Mouse (Mus musculus): Measurements from ENCODE around the gene Cklf. TPM values are rescaled to one million over a fixed set of nuclear protein-coding genes. Genes with fewer than 3 reads are reported as not detected.
A peak's percentile ranks its signal among the peaks of the same experiment; 100 is the strongest.
"Not testable (repeated sequence)": the region's sequence is repeated elsewhere in the genome, so short reads cannot be mapped to it uniquely, and the experiment has no call there.

Cklf gene
- total RNA-seq, 2 experiments from 2014 or later = 6.1 to 8.1 TPM

DNA sequence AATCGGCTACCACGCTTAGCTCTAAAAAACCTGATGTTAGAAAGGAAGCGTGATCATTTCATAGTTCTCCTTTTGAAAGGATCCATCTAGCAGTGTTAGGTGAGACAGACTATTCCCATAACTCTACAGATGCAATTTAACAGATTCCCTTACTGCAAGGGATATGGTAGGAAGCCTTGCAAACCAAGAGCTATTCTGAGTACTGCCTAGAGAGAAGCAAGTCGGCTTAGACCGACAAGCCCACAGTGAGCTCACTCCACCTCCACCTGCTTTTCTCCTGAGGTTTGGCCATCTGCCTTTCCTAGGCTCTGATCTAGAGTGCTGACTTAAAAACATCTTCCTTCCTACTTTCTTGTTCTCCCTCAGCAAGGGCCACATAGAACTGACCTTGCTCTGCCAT lies 11.1 kb downstream of the Cklf start:
- DNase-seq (ENCODE audit: low spot score in 2 of 2) = not testable (repeated sequence)

- not testable (repeated sequence) for DNase-seq (ENCODE audit: low spot score in 2 of 2)
Measured at GRCm38 (mm10) chr8:104264271-104264935, 13.7 kb downstream of the Cklf start.

GRCm38 (mm10) chr8:104268368-104268767 lies 17.7 kb downstream of the Cklf start:
- no peak for DNase-seq (ENCODE audit: low spot score in 2 of 2)

GRCm38 (mm10) chr8:104268937-104269440 lies 18.3 kb downstream of the Cklf start:
- no peak for DNase-seq (ENCODE audit: low spot score in 2 of 2)

GRCm38 (mm10) chr8:104293081-104293480 lies 42.4 kb downstream of the Cklf start, which contains the start of gene Cmtm2a:
Gene Cmtm2a (minus strand): TSS chr8:104293181.
- DNase-seq (ENCODE audit: low spot score in 2 of 2) = not testable (repeated sequence)

DNA sequence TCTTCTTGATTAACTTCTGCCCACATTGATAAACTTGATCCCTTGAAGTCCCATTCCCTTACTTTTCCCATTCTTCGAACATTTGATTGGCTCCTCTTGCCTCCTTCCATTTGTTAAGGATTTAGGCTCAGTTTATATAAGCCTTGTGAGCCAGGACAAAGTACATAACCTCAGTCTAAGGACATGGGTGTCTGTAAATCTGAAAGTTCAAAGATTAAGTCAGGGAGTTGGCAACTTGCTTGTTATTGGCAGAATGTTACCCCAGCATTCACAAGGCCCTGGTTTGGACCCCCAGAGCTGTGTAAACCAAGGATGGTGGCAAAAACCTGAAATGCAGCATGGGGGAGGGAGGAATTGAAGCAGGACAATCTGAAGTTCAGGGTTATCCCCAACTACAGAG lies 43.7 kb downstream of the Cklf start:
- DNase-seq (ENCODE audit: low spot score in 2 of 2) = no peak

DNA sequence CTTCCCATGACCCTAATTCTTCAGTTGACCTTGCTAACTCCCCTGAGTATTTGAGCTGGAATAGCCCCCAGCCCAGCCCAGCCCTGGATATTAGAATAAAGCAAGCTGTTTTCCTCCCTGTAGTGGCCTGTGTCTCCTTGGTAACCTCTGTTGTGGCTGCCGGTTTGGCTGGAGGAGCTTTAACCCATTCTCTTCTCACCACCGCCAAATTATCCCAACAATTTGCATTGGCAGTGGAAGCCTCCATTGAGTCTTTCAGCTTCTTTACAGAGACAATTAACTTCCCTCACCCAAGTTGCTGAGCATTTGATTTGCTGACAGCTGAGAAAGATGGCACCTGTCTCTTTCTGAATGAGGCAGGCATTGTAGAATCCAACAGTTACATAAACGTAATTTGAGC lies 50.9 kb downstream of the Cklf start:
- peak in 1 of 2 experiments; percentile 21 for DNase-seq (ENCODE audit: low spot score in 2 of 2)

DNA sequence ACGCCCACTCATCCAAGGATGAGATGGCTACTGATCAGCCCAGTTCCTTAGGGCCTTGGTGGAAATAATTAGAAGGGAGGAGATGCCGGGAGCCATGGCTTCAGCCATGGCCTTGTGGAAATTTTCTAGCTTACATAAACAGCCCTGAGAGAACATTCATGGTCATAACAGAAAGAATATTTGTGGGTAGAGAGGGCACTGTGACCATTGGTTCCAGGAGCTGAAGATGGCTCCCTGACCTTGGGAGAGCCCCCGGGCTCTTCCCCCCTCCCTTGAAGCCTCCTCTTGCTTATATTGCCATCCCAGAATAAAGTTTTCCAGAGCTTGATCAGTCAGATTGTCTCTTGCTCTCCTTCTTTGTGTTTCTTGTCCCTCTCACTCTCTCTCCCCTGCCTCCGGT lies 51.9 kb downstream of the Cklf start:
- DNase-seq (ENCODE audit: low spot score in 2 of 2) = not testable (repeated sequence)

DNA sequence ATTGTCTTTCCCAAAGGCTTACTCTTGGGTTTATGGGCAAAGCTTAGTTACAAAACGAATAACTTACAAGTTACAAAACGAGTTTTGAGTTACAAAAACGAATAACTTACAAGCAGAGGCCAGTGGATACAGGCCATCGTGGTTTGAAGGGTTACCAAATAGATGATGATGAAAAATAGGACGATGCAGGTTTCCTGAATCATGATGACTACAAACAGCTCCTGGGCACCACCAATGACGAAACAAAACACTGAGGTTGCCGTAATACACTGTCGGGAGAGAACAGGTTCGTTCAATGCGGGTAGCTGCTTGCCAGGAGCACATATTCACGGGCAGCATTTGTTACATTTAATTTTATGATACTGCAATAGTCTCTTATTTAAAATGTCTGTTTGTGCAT lies 54.3 kb downstream of the Cklf start:
- DNase-seq (ENCODE audit: low spot score in 2 of 2) = no peak

DNA sequence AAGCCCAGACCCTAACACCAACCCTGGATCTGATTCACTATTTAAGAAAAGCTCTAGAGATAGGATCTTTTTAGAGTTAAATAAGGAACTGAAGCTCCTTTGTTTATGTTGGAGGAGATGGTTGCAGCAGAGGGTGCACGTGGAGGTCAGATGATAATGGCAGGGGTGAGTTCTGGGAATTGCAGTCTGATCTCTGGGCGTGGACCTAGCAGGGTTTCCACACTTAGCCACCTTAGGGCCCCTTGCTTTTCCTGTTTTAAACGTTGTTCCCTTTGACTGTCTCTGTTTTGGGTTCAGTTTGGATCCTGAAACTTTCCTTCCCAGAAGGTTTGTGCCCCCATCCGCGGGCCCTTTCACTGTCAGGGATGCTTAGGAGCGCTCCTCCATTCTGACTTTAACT lies 57.7 kb downstream of the Cklf start:
- DNase-seq (ENCODE audit: low spot score in 2 of 2) = not testable (repeated sequence)

DNA sequence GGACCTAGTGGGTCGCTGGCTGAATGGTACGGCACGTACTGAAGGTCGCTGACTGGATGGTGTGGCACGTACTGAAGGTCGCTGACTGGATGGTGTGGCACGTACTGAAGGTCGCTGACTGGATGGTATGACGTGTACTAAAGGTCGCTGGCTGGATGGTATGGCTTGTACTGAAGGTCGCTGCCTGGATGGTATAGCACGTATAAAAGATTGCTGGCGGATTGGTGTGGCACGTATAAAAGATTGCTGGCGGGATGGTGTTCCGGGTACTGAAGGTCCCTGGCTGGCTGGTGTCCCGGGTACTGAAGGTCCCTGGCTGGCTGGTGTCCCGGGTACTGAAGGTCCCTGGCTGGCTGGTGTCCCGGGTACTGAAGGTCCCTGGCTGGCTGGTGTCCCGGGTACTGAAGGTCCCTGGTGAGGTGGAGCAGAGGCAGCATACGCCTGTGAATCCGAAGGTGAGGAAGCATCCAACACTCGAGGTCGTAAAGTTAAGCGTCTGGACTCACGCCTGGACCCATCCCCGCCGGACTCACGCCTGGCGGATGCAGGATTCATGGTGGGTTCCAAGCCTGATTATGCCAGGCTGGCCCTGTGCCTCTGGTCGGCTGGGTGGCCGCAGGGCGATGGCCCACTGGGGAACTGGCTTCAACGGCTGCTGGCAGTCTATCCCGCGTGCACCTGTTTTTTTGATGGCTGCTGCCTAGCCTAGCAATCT lies 58.9 kb downstream of the Cklf start, which contains the start of the genes Gm45711 and Cmtm1:
Gene Gm45711, minus strand, starts transcription at position 641 of the 715 bp plus-strand sequence.
Gene Cmtm1, minus strand, starts transcription at position 705 of the 715 bp plus-strand sequence.
- peak in 1 of 2 experiments; percentile 20 for DNase-seq (ENCODE audit: low spot score in 2 of 2)

DNA sequence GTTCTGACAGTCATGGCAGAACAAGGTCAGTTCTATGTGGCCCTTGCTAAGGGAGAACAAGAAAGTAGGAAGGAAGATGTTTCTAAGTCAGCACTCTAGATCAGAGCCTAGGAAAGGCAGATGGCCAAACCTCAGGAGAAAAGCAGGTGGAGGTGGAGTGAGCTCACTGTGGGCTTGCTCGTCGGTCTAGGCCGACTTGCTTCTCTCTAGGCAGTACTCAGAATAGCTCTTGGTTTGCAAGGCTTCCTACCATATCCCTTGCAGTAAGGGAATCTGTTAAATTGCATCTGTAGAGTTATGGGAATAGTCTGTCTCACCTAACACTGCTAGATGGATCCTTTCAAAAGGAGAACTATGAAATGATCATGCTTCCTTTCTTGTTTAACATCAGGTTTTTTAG lies 61.4 kb downstream of the Cklf start:
- not testable (repeated sequence) for DNase-seq (ENCODE audit: low spot score in 2 of 2)

DNA sequence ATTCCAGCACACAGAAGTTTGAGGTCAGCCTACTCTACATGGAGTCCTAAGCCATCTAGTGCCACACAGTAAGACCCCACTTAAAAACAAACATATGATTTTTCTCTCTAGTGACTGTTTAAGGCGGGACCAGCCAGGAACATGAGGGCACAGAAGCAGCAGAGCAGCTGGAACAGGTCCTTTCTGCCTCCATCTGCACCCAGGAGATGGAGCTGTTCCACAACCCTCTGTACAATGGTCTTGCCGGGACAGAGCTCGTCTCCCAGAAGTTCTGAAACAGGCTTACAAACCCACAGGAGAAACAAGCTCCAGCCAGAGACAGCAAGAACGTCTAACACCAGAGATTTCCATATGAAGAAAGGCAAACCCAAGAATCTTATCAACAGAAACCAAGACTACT lies 62.6 kb downstream of the Cklf start:
- DNase-seq (ENCODE audit: low spot score in 2 of 2) = no peak

Other genes starting within 250 kb of the Cklf start
- 1 to 10 TPM; 7.7 to 7.9 TPM for gene Cdh5, start 149.2 kb upstream of the Cklf start, total RNA-seq (2021)
- gene Bean1, start 80.4 kb upstream of the Cklf start, total RNA-seq (2021) = 1 to 10 TPM; 6.0 to 7.2 TPM
- gene Tk2, start 2.3 kb upstream of the Cklf start, total RNA-seq (2021) = 10 to 100 TPM; 38.5 to 39.9 TPM
- not detected for gene Cmtm2a, start 42.3 kb downstream of the Cklf start, total RNA-seq (2021)
- not detected for gene Gm45711, start 59.2 kb downstream of the Cklf start, total RNA-seq (2021)
- not detected for gene Cmtm1, start 59.3 kb downstream of the Cklf start, total RNA-seq (2021)
- gene Gm11020, start 70.7 kb downstream of the Cklf start, total RNA-seq (2021) = not detected
- not detected for gene Cmtm2b, start 71.4 kb downstream of the Cklf start, total RNA-seq (2021)
- gene Cmtm3, start 88.5 kb downstream of the Cklf start, total RNA-seq (2021) = 10 to 100 TPM; 12.0 to 14.2 TPM
- 10 to 100 TPM; 63.3 to 73.1 TPM for gene Cmtm4, start 144.9 kb downstream of the Cklf start, total RNA-seq (2021)
- 100 to 1,000 TPM; 258 to 289 TPM for gene Dync1li2, start 192.2 kb downstream of the Cklf start, total RNA-seq (2021)